Mouse (Mus musculus): ENCODE data around the gene Scaf8.

DNA sequence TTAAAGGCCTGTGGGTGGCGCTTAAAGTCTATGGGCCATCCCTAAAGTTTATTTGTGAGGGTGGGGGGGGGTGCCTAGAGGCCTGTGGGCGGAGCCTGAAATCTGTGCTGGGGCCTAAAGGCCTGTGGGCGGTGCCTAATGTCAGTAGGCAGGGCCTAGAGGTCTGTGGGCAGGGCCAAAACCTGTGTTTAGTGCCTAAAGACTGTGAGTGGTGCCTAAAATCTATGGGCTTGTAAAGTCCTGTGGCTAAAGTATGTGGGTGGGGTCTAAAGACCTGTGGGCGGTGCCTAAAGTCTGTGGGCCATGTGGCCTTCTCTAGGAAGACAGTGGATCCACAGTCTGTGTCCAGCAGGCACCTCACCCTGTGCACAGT is 38.9 kb upstream of the Scaf8 start:
- TF ChIP-seq CTCF (conservative IDR thresholded peaks at IDR 0.05; ENCODE audit: insufficient read depth, insufficient read length, low read depth, low read length) (no peak), POLR2A (IDR thresholded peaks at IDR 0.05; ENCODE audit: low read depth, low read length) (no peak)
